Mouse (Mus musculus) heart, embryonic 15.5 days (tissue): ENCODE results near the gene Pip4k2a. TPM values are rescaled to one million over a fixed set of nuclear protein-coding genes. Genes with fewer than 3 reads are reported as not detected.

Source experiments
- ATAC-seq: fragments of 200-750 bp; cut with Nextera tagmentation; replicated peaks from 2 replicates; pipeline ENCODE4 v1.8.0; 2017; ENCODE audit warnings: low read depth, moderate TSS enrichment; ENCODE audit not compliant: insufficient number of reproducible peaks, insufficient read depth, low FRiP score
- H3K27ac ChIP-seq: fragments of 300-500 bp; sonication (generic); 2 replicates; pipeline ENCODE4 v1.5.1; 2015; ENCODE audit warnings: mild to moderate bottlenecking, inconsistent platforms
- H3K27me3 ChIP-seq: fragments of 300-500 bp; sonication (generic); 2 replicates; pipeline ENCODE4 v1.6.1; 2015; ENCODE audit warnings: inconsistent platforms
- H3K36me3 ChIP-seq: fragments of 300-500 bp; sonication (generic); 2 replicates; pipeline ENCODE4 v1.6.1; 2015; ENCODE audit warnings: mild to moderate bottlenecking, inconsistent platforms
- H3K4me1 ChIP-seq: fragments of 300-500 bp; sonication (generic); replicated peaks from 2 replicates; pipeline ENCODE4 v1.6.1; 2015; ENCODE audit warnings: inconsistent platforms
- H3K4me2 ChIP-seq: fragments of 300-500 bp; sonication (generic); 2 replicates; pipeline ENCODE4 v1.6.1; 2015; ENCODE audit warnings: inconsistent platforms, mild to moderate bottlenecking, moderate library complexity
- H3K4me3 ChIP-seq: fragments of 300-500 bp; sonication (generic); 2 replicates; pipeline ENCODE4 v1.5.1; 2015; ENCODE audit warnings: mild to moderate bottlenecking, inconsistent platforms
- H3K9ac ChIP-seq: fragments of 300-500 bp; sonication (generic); 2 replicates; pipeline ENCODE4 v1.6.1; 2015; ENCODE audit warnings: mild to moderate bottlenecking, inconsistent platforms
- H3K9me3 ChIP-seq: fragments of 300-500 bp; sonication (generic); replicated peaks from 2 replicates; pipeline ENCODE4 v1.6.1; 2016; ENCODE audit warnings: inconsistent platforms
- WGBS: fragments of 180-500 bp; shearing (Covaris S2); methylation state at CpG from one replicate; pipeline ENCODE4 v1.1.7; 2015; ENCODE audit warnings: mixed read lengths; 5-methylcytosine and 5-hydroxymethylcytosine counted together
- polyA plus RNA-seq: library from polyadenylated mRNA; unstranded; fragments of >200 nt; fragmentation: Nextera tagmentation; extraction: Ambion mirVana; gene quantifications from 2 replicates; pipeline ENCODE4 v1.2.1, GENCODE M21; 2015

Gene Pip4k2a
- polyA plus RNA-seq, 1 experiment from 2014 or later = 6.1 TPM

DNA sequence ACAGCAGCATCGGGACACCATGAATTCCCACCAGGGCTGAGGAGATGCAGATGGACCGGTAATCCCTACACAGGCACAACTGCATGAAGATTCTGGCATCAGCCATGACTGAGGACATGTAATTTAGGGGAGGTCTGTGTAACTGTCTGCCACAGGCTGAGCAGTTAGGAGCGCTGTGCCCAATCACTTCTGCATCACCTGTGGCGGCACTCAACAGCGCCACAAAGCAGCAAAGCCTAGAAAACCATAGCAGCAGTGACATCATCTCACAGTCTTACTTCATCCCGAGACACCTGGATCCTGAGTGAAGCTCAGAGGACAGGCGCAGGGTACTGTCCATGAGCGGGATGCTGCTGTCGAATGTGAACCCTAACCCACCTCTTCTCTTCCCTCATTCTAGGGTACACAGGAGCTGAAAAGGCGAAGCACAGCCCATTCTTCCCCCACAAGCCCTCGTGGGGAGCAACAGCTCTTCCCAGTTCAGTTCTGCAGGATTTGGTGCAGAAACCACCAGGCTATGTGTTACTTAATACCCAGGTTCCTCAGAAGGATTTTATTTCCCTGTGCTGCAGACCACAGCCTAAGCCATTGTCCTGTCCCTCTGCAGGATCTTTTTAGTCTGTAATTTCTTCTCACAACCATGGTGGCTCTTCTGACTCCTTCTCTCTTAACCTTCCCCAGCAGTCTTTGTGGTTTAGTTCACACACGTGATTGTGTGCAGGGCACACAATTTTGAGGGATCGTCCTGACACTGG lies 34.5 kb downstream of the Pip4k2a start:
- no peak overlapping the region for H3K27ac ChIP-seq
- no peaks in the 10 kb centered on the region for H3K9me3 ChIP-seq
- peaks cover 15% of the 10 kb centered on the region for H3K4me1 ChIP-seq
- H3K9ac ChIP-seq = no peak overlapping the region
- no peak overlapping the region for H3K4me3 ChIP-seq
- peaks cover 6% of the 10 kb centered on the region; the same call in 1 of the 2 replicates for H3K36me3 ChIP-seq
- ATAC-seq = no peak
- H3K27me3 ChIP-seq = no peaks in the 10 kb centered on the region
- H3K4me2 ChIP-seq = no peak overlapping the region
- 77% methylated on average over 13 of the region's 13 CpGs for WGBS

DNA sequence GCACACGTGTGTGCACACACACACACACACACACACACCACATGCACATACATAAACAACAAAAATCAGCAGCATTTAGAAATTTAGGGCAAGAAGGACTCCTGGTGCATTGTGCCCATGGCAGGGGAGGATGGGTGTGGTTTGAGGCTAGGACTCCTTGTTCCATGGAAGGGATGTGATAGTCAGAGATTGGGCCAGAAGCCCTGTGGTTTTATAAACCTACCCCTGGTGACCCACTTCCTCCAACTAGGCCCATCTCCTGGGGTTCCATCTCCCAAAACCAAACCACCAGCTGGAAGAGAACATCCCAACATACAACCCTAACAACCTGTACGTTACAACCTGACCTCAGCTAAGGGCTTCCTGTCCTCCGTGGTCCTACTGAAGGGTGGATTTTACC lies 35.4 kb downstream of the Pip4k2a start:
- no peaks in the 10 kb centered on the region for H3K27me3 ChIP-seq
- H3K9me3 ChIP-seq = no peaks in the 10 kb centered on the region
- H3K4me1 ChIP-seq = peaks cover 23% of the 10 kb centered on the region
- 75% methylated on average over 3 of the region's 3 CpGs for WGBS
- peaks cover 6% of the 10 kb centered on the region; the same call in 1 of the 2 replicates for H3K36me3 ChIP-seq
- H3K4me2 ChIP-seq = no peak overlapping the region
- no peak overlapping the region for H3K4me3 ChIP-seq
- no peak overlapping the region for H3K9ac ChIP-seq
- no peak overlapping the region for H3K27ac ChIP-seq
- ATAC-seq = no peak

DNA sequence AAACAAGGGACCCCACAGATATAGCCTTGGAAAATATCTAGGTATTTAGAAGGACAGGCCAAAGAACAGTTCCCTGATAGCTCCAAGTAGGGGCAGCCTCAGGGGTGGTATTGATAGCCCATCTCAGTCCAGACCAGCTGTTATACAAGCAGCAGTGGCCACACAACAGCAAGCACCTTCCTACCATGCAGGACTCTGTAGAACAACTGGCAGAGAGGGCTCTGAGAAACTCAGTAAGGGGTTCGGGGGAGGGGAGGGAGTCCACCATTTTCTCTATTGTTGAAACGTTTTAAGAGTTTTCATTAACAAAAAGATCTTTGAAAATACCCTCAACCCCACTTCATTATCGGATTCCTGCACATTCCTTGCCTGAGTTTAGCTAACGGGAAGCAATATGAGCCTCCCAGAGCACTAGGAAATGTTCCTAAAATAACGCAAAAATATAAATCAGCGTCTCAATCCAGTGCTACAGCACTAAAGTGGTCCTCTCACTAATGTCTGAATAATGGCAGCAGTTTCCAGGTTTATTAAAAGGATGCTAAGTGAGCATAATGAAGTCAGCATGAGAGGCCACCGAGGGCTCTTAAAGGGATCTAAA lies 37.5 kb downstream of the Pip4k2a start:
- H3K27ac ChIP-seq = no peak overlapping the region
- H3K4me1 ChIP-seq = peaks cover 41% of the 10 kb centered on the region
- ATAC-seq = no peak
- WGBS = 39% methylated on average over 7 of the region's 7 CpGs
- H3K4me2 ChIP-seq = no peak overlapping the region
- no peaks in the 10 kb centered on the region for H3K9me3 ChIP-seq
- H3K4me3 ChIP-seq = no peak overlapping the region
- no peaks in the 10 kb centered on the region for H3K27me3 ChIP-seq
- H3K36me3 ChIP-seq = no peaks in the 10 kb centered on the region
- H3K9ac ChIP-seq = no peak overlapping the region

DNA sequence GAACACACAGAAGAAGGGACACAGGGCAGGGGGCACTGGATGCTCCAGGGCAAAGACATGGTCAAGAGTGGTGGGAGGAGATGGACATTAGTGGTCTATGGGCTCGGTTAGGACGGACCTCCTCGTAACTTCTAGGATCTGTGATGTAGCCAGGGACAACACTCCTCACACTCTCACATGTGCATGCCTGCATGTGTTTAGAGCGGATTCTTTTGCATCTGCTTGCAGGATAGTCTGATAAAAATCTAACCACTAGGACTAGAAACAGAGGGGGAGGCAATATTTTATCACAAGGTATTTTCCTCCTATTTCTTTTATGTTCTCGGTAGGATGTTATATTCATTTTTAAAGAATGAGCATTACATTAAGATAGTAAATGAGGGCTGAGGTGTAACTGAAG lies 38.4 kb downstream of the Pip4k2a start:
- no peak for ATAC-seq
- no peak overlapping the region for H3K4me3 ChIP-seq
- no peaks in the 10 kb centered on the region for H3K9me3 ChIP-seq
- no peak overlapping the region for H3K4me2 ChIP-seq
- whole genome bisulfite sequencing = 79% methylated on average over 5 of the region's 5 CpGs
- H3K9ac ChIP-seq = no peak overlapping the region
- no peaks in the 10 kb centered on the region for H3K36me3 ChIP-seq
- no peak overlapping the region for H3K27ac ChIP-seq
- H3K27me3 ChIP-seq = no peaks in the 10 kb centered on the region
- peaks cover 45% of the 10 kb centered on the region for H3K4me1 ChIP-seq

DNA sequence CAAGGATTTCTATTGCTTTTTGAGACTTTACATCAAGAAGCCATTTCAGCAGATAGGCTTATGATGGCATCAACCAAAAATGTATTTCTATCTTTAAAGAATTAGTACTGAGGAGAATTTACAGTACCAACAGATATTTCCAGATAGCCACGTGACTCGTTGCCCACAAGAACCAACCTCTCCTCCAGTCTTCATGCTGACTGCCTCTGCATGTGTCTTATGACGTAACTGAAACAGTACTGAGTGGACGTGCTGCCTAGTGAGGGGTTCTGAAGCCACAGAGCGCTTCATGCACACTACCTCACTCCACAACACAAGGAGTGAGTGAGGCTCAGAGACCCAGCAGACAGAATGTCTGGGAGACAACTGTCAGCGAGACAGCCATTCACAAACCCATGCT lies 38.9 kb downstream of the Pip4k2a start:
- no peak for ATAC-seq
- Histone ChIP-seq H3K4me1 (peaks cover 45% of the 10 kb centered on the region), H3K9me3 (no peaks in the 10 kb centered on the region), H3K27ac (no peak overlapping the region), H3K4me2 (no peak overlapping the region), H3K4me3 (no peak overlapping the region), H3K27me3 (no peaks in the 10 kb centered on the region), H3K9ac (no peak overlapping the region), H3K36me3 (no peaks in the 10 kb centered on the region)
- WGBS = 81% methylated on average over 6 of the region's 6 CpGs

DNA sequence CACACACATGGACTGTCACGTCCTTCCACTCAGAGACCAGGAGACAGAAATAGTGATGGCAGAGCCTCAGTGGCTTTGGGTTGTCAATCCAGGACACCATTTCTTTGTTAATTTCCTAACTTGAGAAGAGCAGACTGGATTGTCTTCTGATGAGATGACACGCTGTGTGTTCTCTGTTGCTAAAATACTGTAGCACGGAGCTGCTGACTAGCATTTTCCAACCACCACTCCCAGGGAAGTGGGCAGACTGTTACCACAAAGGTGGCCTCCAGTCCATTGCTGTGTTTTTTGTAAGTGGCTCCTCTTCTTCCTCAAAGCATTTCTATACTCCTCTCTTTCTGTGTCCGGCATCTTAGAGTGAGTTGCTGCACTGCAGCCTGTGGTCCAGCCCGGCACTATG lies 39.4 kb downstream of the Pip4k2a start:
- WGBS = 81% methylated on average over 5 of the region's 5 CpGs
- H3K4me1 ChIP-seq = peaks cover 45% of the 10 kb centered on the region
- ATAC-seq = no peak
- H3K27ac ChIP-seq = no peak overlapping the region
- H3K9ac ChIP-seq = no peak overlapping the region
- H3K9me3 ChIP-seq = no peaks in the 10 kb centered on the region
- H3K27me3 ChIP-seq = no peaks in the 10 kb centered on the region
- H3K4me3 ChIP-seq = no peak overlapping the region
- no peak overlapping the region for H3K4me2 ChIP-seq
- H3K36me3 ChIP-seq = no peaks in the 10 kb centered on the region

DNA sequence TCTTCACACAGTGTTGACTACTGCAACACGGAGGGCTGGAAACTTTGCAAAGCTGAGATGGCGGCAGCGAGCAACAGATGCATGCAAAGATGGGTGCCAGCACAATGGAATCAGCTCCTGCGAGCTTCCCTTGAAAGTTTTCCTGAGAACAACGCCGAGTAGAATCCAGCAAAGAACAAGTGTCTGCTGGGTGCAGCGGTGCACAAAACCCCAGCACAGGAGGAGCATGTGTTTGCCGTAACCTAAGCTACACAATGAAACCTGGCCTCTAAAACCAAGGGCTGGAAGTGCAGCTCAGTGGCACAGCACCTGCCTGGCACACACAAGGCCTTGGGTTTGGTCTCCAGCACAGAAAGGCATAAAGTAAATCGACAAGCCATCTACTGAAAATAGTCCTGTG lies 39.9 kb downstream of the Pip4k2a start:
- Histone ChIP-seq H3K4me3 (no peak overlapping the region), H3K27ac (0 out of 2 replicates have a peak overlapping the region, but pooled peaks have one; percentile 38), H3K9me3 (no peaks in the 10 kb centered on the region), H3K9ac (no peak overlapping the region), H3K36me3 (no peaks in the 10 kb centered on the region), H3K27me3 (no peaks in the 10 kb centered on the region), H3K4me1 (peaks cover 47% of the 10 kb centered on the region), H3K4me2 (peak overlapping the region; percentile 42)
- WGBS = 72% methylated on average over 9 of the region's 9 CpGs
- ATAC-seq = no peak

- Histone ChIP-seq H3K9me3 (no peaks in the 10 kb centered on the region), H3K4me2 (peak overlapping the region; percentile 42), H3K4me1 (peaks cover 51% of the 10 kb centered on the region), H3K27me3 (no peaks in the 10 kb centered on the region), H3K27ac (peak overlapping the region; percentile 58; the same call in 1 of the 2 replicates), H3K4me3 (no peak overlapping the region), H3K9ac (no peak overlapping the region), H3K36me3 (no peaks in the 10 kb centered on the region)
- ATAC-seq = no peak
- 56% methylated on average over 7 of the region's 7 CpGs for WGBS
These were observed 40.5 kb downstream of the Pip4k2a start for GRCm38 (mm10) chr2:18957459-18957858.

GRCm38 (mm10) chr2:18956945-18957344 lies 41.0 kb downstream of the Pip4k2a start:
- ATAC-seq = peak; percentile 28; the same call in 1 of the 2 replicates
- H3K9ac ChIP-seq = no peak overlapping the region
- peak overlapping the region; percentile 42 for H3K4me2 ChIP-seq
- H3K36me3 ChIP-seq = no peaks in the 10 kb centered on the region
- no peaks in the 10 kb centered on the region for H3K27me3 ChIP-seq
- peak overlapping the region; percentile 58 for H3K27ac ChIP-seq
- no peak overlapping the region for H3K4me3 ChIP-seq
- H3K9me3 ChIP-seq = no peaks in the 10 kb centered on the region
- H3K4me1 ChIP-seq = peaks cover 52% of the 10 kb centered on the region
- WGBS = 23% methylated on average over 7 of the region's 7 CpGs

GRCm38 (mm10) chr2:18956424-18956823 lies 41.5 kb downstream of the Pip4k2a start:
- Histone ChIP-seq H3K4me1 (peaks cover 52% of the 10 kb centered on the region), H3K4me2 (no peak overlapping the region)

GRCm38 (mm10) chr2:18955671-18956070 lies 42.3 kb downstream of the Pip4k2a start:
- H3K27me3 ChIP-seq = no peaks in the 10 kb centered on the region
- H3K4me1 ChIP-seq = peaks cover 45% of the 10 kb centered on the region
- no peaks in the 10 kb centered on the region for H3K36me3 ChIP-seq
- peak overlapping the region; percentile 4; the same call in 1 of the 2 replicates for H3K27ac ChIP-seq
- H3K9ac ChIP-seq = no peak overlapping the region
- no peak overlapping the region for H3K4me2 ChIP-seq
- no peaks in the 10 kb centered on the region for H3K9me3 ChIP-seq
- 77% methylated on average over 13 of the region's 13 CpGs for WGBS
- no peak overlapping the region for H3K4me3 ChIP-seq
- no peak for ATAC-seq

More at GRCm38 (mm10) chr2:18956424-18956823, 41.5 kb downstream of the Pip4k2a start:
- Histone ChIP-seq H3K9me3 (no peaks in the 10 kb centered on the region), H3K27me3 (no peaks in the 10 kb centered on the region), H3K36me3 (no peaks in the 10 kb centered on the region), H3K27ac (no peak overlapping the region), H3K9ac (no peak overlapping the region), H3K4me3 (no peak overlapping the region)
- ATAC-seq = no peak
- 94% methylated on average over 3 of the region's 3 CpGs for WGBS

DNA sequence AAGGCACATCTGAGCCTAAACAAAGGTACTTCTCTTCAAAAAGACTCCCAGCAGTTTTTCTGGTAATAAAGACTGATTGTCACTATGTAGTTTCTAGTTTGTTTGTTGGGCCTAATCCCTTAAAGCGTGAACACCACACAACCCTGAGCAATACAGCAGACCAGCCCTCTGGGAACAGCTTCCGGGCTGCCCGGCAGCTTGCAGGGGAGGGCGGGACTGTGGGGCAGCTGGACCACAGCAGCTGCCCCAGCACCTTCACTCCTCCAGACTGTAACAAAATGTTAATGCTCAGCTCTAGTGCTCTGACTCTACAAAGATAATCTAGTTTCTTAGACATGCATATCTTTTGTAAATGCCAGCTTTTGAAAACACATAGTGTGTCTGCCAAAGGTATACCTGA lies 42.9 kb downstream of the Pip4k2a start:
- no peak for ATAC-seq
- Histone ChIP-seq H3K4me1 (peaks cover 40% of the 10 kb centered on the region), H3K27ac (no peak overlapping the region), H3K4me2 (no peak overlapping the region), H3K36me3 (no peaks in the 10 kb centered on the region), H3K4me3 (no peak overlapping the region), H3K9me3 (no peaks in the 10 kb centered on the region), H3K27me3 (no peaks in the 10 kb centered on the region), H3K9ac (no peak overlapping the region)
- WGBS = 47% methylated on average over 4 of the region's 4 CpGs
